Mouse (Mus musculus): ENCODE data around the gene Fam49a. TPM values are rescaled to one million over a fixed set of nuclear protein-coding genes. Genes with fewer than 3 reads are reported as not detected.

The Fam49a gene
- polyA plus RNA-seq, 1 experiment from 2014 or later: 22.3 TPM

GRCm38 (mm10) chr12:12292043-12292618 is 30.2 kb downstream of the Fam49a start:
- Histone ChIP-seq H3K9ac (no peak overlapping the region), H3K9me3 (replicated peaks) (no peaks in the 10 kb centered on the region), H3K27ac (no peak overlapping the region; the same call in 1 of the 2 replicates), H3K27me3 (no peaks in the 10 kb centered on the region), H3K4me1 (replicated peaks) (peaks cover 38% of the 10 kb centered on the region), H3K4me2 (no peak overlapping the region), H3K36me3 (no peaks in the 10 kb centered on the region), H3K4me3 (no peak overlapping the region)
- no peak for ATAC-seq (replicated peaks; ENCODE audit: insufficient number of reproducible peaks, insufficient read depth, low FRiP score, low read depth)
- 37% methylated on average over 5 of the region's 5 CpGs for WGBS

DNA sequence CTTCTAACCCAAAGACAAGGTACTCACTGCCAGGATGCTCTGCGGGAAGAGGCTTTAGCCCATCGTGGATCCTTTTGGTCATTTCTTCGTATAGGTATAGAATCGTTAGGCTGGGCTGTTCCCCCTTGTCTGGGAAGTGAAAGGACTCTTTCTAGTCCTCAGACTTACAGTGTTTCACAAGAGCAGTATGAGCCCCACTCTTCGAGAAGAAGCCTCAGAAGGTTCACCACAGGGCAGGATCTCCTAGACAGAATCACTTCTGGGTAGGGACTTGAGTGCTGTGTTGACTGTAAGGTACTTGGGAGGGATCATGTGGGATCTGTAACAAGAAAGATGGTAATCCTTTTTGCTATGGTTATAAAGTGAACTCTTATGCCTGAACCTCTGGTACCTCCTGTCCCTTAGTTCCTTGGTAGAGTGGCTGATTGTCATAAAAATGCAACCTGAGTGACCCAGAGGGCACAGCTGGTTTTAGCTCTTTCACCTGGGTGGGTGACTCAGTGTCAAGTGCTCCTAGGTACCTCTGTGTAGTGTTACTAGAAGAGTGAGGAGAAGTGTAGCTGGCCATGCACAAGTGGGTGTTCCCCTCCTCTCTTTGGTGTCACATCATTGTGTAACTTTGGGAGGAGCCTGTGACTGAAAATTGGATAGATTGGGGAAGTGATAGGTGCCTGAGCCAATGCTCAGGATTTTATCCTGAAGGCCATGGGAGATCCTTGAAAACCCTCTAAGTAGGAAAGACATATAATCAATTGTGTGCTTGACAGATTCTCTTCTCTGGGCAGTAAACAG is 32.6 kb downstream of the Fam49a start:
- no peak for ATAC-seq (replicated peaks; ENCODE audit: insufficient number of reproducible peaks, insufficient read depth, low FRiP score, low read depth)
- WGBS: 88% methylated on average over 5 of the region's 5 CpGs
- Histone ChIP-seq H3K27ac (no peak overlapping the region), H3K9me3 (replicated peaks) (no peaks in the 10 kb centered on the region), H3K9ac (no peak overlapping the region), H3K36me3 (no peaks in the 10 kb centered on the region), H3K4me3 (no peak overlapping the region), H3K4me2 (no peak overlapping the region), H3K4me1 (replicated peaks) (peaks cover 30% of the 10 kb centered on the region), H3K27me3 (no peaks in the 10 kb centered on the region)

- H3K4me1 ChIP-seq (replicated peaks): peaks cover 36% of the 10 kb centered on the region
- WGBS: 92% methylated on average over 7 of the region's 7 CpGs
- H3K9me3 ChIP-seq (replicated peaks): no peaks in the 10 kb centered on the region
- H3K36me3 ChIP-seq: no peaks in the 10 kb centered on the region
- H3K9ac ChIP-seq: no peak overlapping the region
- H3K4me3 ChIP-seq: no peak overlapping the region
- no peak for ATAC-seq (replicated peaks; ENCODE audit: insufficient number of reproducible peaks, insufficient read depth, low FRiP score, low read depth)
- H3K27me3 ChIP-seq: no peaks in the 10 kb centered on the region
- H3K27ac ChIP-seq: no peak overlapping the region
- no peak overlapping the region for H3K4me2 ChIP-seq
These were observed 36.5 kb downstream of the Fam49a start for GRCm38 (mm10) chr12:12298451-12298850.

DNA sequence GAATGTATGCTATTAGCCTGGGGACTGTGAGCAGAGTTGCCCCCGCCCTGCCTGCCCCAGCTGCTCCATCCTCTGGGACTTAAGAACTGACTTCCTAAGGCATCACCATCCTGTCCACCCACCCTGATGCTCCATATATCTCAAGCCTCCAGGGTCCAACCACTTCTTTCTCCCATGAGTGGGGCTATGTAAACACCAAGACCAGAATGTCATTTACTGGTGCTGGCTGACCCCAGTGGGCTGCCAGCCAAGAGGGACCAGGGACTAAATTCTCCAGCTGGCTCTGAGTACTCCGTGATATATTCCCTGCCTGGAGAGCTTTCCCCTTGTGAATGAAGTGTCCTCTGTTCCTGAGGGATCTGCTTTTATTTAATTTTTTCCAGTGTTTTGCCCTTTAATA is 37.4 kb downstream of the Fam49a start:
- Histone ChIP-seq H3K9ac (no peak overlapping the region), H3K4me3 (no peak overlapping the region), H3K36me3 (peaks cover 2% of the 10 kb centered on the region; the same call in 1 of the 2 replicates), H3K4me2 (no peak overlapping the region), H3K9me3 (replicated peaks) (no peaks in the 10 kb centered on the region), H3K27me3 (no peaks in the 10 kb centered on the region), H3K27ac (peak overlapping the region; percentile 41), H3K4me1 (replicated peaks) (peaks cover 36% of the 10 kb centered on the region)
- WGBS: 50% methylated on average over 2 of the region's 2 CpGs
- no peak for ATAC-seq (replicated peaks; ENCODE audit: insufficient number of reproducible peaks, insufficient read depth, low FRiP score, low read depth)

DNA sequence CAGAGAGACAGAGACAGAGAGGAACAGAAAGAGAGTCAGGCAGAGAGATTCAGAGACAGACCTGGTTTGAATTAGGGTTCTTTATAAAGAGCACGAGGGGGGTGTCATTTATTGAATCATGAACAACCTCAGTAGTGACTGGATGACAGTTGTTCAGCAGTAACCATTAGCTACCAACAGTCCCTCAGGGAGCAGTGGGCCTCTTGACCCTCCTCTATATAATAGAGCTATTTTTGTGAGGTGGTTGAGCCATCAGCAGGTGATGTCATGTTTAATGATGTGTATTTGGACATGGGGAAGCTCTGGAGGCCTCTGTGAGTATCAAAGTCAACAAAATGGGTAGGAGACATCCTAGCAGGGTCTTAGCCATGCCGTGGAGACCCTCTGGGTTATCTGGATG is 39.2 kb downstream of the Fam49a start:
- Histone ChIP-seq H3K4me3 (no peak overlapping the region), H3K36me3 (peaks cover 8% of the 10 kb centered on the region; the same call in 1 of the 2 replicates), H3K9me3 (replicated peaks) (no peaks in the 10 kb centered on the region), H3K27me3 (no peaks in the 10 kb centered on the region), H3K9ac (no peak overlapping the region), H3K4me1 (replicated peaks) (peaks cover 38% of the 10 kb centered on the region), H3K27ac (peak overlapping the region; percentile 53), H3K4me2 (no peak overlapping the region)
- peak; percentile 32; the same call in 1 of the 2 replicates for ATAC-seq (replicated peaks; ENCODE audit: insufficient number of reproducible peaks, insufficient read depth, low FRiP score, low read depth)
- WGBS: 33% methylated on average over 2 of the region's 2 CpGs

DNA sequence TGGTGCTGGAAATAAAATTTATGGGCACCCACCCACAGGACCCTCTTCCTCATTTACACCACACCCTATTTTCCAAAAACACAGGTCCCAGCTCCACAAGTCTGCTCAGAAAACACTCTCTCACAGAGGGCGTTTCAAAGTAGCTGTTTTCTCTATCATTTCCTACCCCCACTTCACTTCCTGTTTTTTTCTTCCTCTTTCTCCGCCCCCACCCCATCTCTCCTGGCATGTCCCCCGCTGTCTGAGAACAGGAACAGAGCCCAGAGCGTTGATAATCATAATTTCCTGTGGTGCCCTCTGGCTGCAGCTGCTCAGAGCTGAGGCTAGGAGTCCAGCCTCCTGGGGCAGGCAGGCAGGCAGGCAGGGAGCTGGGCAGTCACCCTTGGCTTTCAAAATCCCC is 39.9 kb downstream of the Fam49a start:
- H3K4me1 ChIP-seq (replicated peaks): peaks cover 45% of the 10 kb centered on the region
- peak overlapping the region; percentile 3; the same call in 1 of the 2 replicates for H3K4me2 ChIP-seq
- H3K4me3 ChIP-seq: no peak overlapping the region
- H3K9me3 ChIP-seq (replicated peaks): no peaks in the 10 kb centered on the region
- no peak overlapping the region for H3K9ac ChIP-seq
- H3K27me3 ChIP-seq: no peaks in the 10 kb centered on the region
- ATAC-seq (replicated peaks; ENCODE audit: insufficient number of reproducible peaks, insufficient read depth, low FRiP score, low read depth): peak; percentile 73; the same call in 1 of the 2 replicates
- H3K27ac ChIP-seq: peak overlapping the region; percentile 53
- 14% methylated on average over 4 of the region's 4 CpGs for WGBS
- H3K36me3 ChIP-seq: peaks cover 8% of the 10 kb centered on the region; the same call in 1 of the 2 replicates

DNA sequence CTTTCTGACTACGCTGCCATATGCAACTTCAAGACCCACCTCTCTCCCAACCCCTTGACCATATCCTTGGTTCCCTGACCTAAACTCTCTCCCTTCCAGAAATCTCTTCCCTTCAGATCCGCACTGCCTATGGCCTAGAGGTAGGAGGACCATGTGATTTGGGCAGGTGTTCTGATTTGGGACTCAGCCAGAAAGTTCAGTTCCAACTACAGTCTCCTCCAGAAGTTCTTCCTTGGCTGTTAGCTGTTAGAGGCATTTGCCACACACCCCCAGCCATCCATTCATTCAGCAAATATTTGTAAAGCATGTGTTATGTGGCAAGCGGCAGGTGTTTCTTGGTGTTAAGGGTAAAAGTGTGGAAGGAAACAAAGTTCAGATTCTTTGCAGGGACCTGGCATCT is 44.3 kb downstream of the Fam49a start:
- no peak overlapping the region; the same call in 1 of the 2 replicates for H3K27ac ChIP-seq
- no peaks in the 10 kb centered on the region for H3K9me3 ChIP-seq (replicated peaks)
- H3K4me1 ChIP-seq (replicated peaks): peaks cover 32% of the 10 kb centered on the region
- 78% methylated on average over 3 of the region's 3 CpGs for WGBS
- H3K36me3 ChIP-seq: peaks cover 8% of the 10 kb centered on the region; the same call in 1 of the 2 replicates
- no peak for ATAC-seq (replicated peaks; ENCODE audit: insufficient number of reproducible peaks, insufficient read depth, low FRiP score, low read depth)
- H3K9ac ChIP-seq: no peak overlapping the region
- no peaks in the 10 kb centered on the region for H3K27me3 ChIP-seq
- no peak overlapping the region for H3K4me3 ChIP-seq
- no peak overlapping the region for H3K4me2 ChIP-seq

DNA sequence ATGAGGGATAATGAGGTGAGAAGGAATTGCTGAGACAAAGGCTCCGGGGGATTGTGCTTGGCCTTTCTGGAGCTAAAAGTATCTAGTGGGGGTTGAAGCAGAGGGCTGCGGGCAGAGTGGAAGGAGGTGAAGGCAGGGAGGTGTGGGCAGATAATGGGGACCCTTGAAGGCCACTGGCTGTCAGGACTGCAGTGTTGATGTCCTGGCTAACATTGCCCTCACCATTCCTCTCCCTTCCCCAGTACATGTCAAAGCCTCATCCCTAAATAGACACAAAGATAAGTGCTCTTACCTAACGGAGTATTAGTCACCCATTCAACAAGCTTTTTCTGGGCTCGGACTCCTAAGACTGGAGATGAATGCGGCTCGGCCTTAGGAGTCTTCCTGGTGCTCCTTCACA is 44.9 kb downstream of the Fam49a start:
- WGBS: 39% methylated on average over 6 of the region's 6 CpGs
- no peak overlapping the region for H3K9ac ChIP-seq
- peaks cover 8% of the 10 kb centered on the region; the same call in 1 of the 2 replicates for H3K36me3 ChIP-seq
- H3K9me3 ChIP-seq (replicated peaks): no peaks in the 10 kb centered on the region
- H3K4me2 ChIP-seq: no peak overlapping the region
- peak overlapping the region; percentile 23 for H3K27ac ChIP-seq
- no peak overlapping the region for H3K4me3 ChIP-seq
- no peaks in the 10 kb centered on the region for H3K27me3 ChIP-seq
- no peak; the same call in 1 of the 2 replicates for ATAC-seq (replicated peaks; ENCODE audit: insufficient number of reproducible peaks, insufficient read depth, low FRiP score, low read depth)
- peaks cover 31% of the 10 kb centered on the region for H3K4me1 ChIP-seq (replicated peaks)

- Histone ChIP-seq H3K9ac (no peak overlapping the region), H3K36me3 (peaks cover 8% of the 10 kb centered on the region; the same call in 1 of the 2 replicates), H3K4me2 (no peak overlapping the region), H3K27me3 (no peaks in the 10 kb centered on the region), H3K4me1 (replicated peaks) (peaks cover 31% of the 10 kb centered on the region), H3K27ac (peak overlapping the region; percentile 23; the same call in 1 of the 2 replicates), H3K4me3 (no peak overlapping the region), H3K9me3 (replicated peaks) (no peaks in the 10 kb centered on the region)
- WGBS: 67% methylated on average over 8 of the region's 8 CpGs
- ATAC-seq (replicated peaks; ENCODE audit: insufficient number of reproducible peaks, insufficient read depth, low FRiP score, low read depth): no peak
These were observed 45.3 kb downstream of the Fam49a start for GRCm38 (mm10) chr12:12307245-12307644.

GRCm38 (mm10) chr12:12313437-12313836 is 51.5 kb downstream of the Fam49a start:
- H3K4me3 ChIP-seq: no peak overlapping the region
- peak overlapping the region; percentile 70; the same call in 1 of the 2 replicates for H3K27ac ChIP-seq
- H3K9ac ChIP-seq: no peak overlapping the region
- ATAC-seq (replicated peaks; ENCODE audit: insufficient number of reproducible peaks, insufficient read depth, low FRiP score, low read depth): no peak
- peaks cover 43% of the 10 kb centered on the region for H3K4me1 ChIP-seq (replicated peaks)
- H3K4me2 ChIP-seq: no peak overlapping the region
- no peaks in the 10 kb centered on the region for H3K36me3 ChIP-seq
- no peaks in the 10 kb centered on the region for H3K9me3 ChIP-seq (replicated peaks)
- H3K27me3 ChIP-seq: no peaks in the 10 kb centered on the region

GRCm38 (mm10) chr12:12313919-12314318 is 52.0 kb downstream of the Fam49a start:
- H3K4me2 ChIP-seq: no peak overlapping the region
- peaks cover 44% of the 10 kb centered on the region for H3K4me1 ChIP-seq (replicated peaks)
- H3K27ac ChIP-seq: no peak overlapping the region
- 79% methylated on average over 4 of the region's 4 CpGs for WGBS
- H3K9me3 ChIP-seq (replicated peaks): no peaks in the 10 kb centered on the region
- no peaks in the 10 kb centered on the region for H3K27me3 ChIP-seq
- no peaks in the 10 kb centered on the region for H3K36me3 ChIP-seq
- no peak overlapping the region for H3K9ac ChIP-seq
- no peak for ATAC-seq (replicated peaks; ENCODE audit: insufficient number of reproducible peaks, insufficient read depth, low FRiP score, low read depth)
- H3K4me3 ChIP-seq: no peak overlapping the region

Data from heart, embryonic 15.5 days (tissue).